Mouse (Mus musculus) hindbrain, embryonic 15.5 days (tissue): Measurements from ENCODE around the gene Jade1. TPM values are rescaled to one million over a fixed set of nuclear protein-coding genes. Genes with fewer than 3 reads are reported as not detected.
A peak's percentile ranks its signal among the peaks of the same experiment; 100 is the strongest.

Experiments used
- ATAC-seq: fragments of 200-750 bp; cut with Nextera tagmentation; 2 replicates; pipeline ENCODE4 v1.8.0; 2017; ENCODE audit warnings: low read depth, moderate number of reproducible peaks, moderate TSS enrichment; ENCODE audit not compliant: low FRiP score
- H3K27ac ChIP-seq: fragments of 300-500 bp; sonication (generic); replicated peaks from 2 replicates; pipeline ENCODE4 v1.5.1; 2015; ENCODE audit warnings: mild to moderate bottlenecking, inconsistent platforms
- H3K27me3 ChIP-seq: fragments of 300-500 bp; sonication (generic); 2 replicates; pipeline ENCODE4 v1.6.1; 2015; ENCODE audit warnings: control low read depth, inconsistent platforms
- H3K36me3 ChIP-seq: fragments of 300-500 bp; sonication (generic); 2 replicates; pipeline ENCODE4 v1.6.1; 2015; ENCODE audit warnings: control low read depth, inconsistent platforms
- H3K4me1 ChIP-seq: fragments of 300-500 bp; sonication (generic); replicated peaks from 2 replicates; pipeline ENCODE4 v1.6.1; 2015; ENCODE audit warnings: control low read depth, inconsistent platforms
- H3K4me2 ChIP-seq: fragments of 300-500 bp; sonication (generic); 2 replicates; pipeline ENCODE4 v1.6.1; 2015; ENCODE audit warnings: moderate library complexity, mild to moderate bottlenecking, inconsistent platforms
- H3K4me3 ChIP-seq: fragments of 300-500 bp; sonication (generic); 2 replicates; pipeline ENCODE4 v1.5.1; 2015; ENCODE audit warnings: mild to moderate bottlenecking, inconsistent platforms
- H3K9ac ChIP-seq: fragments of 300-500 bp; sonication (generic); 2 replicates; pipeline ENCODE4 v1.6.1; 2015; ENCODE audit warnings: inconsistent platforms
- H3K9me3 ChIP-seq: fragments of 300-500 bp; sonication (generic); 2 replicates; pipeline ENCODE4 v1.6.1; 2016; ENCODE audit warnings: control low read depth, inconsistent platforms
- WGBS: fragments of 180-500 bp; shearing (Covaris S2); methylation state at CpG from one replicate; pipeline ENCODE4 v1.1.7; 2015; 5-methylcytosine and 5-hydroxymethylcytosine counted together
- polyA plus RNA-seq: library from polyadenylated mRNA; unstranded; fragments of >200 nt; fragmentation: Nextera tagmentation; extraction: Ambion mirVana; gene quantifications from 2 replicates; pipeline ENCODE4 v1.2.1, GENCODE M21; 2015

The Jade1 gene
- 14.2 and 15.7 TPM in 2 replicates for polyA plus RNA-seq

- Histone ChIP-seq H3K4me2 (no peak within 1 kb of the TSS), H3K27me3 (no peaks in the 10 kb centered on the region), H3K4me3 (no peak within 1 kb of the TSS), H3K9me3 (no peaks in the 10 kb centered on the region), H3K9ac (no peak within 1 kb of the TSS), H3K27ac (no peak within 1 kb of the TSS), H3K4me1 (no peaks in the 10 kb centered on the region), H3K36me3 (no peaks in the 10 kb centered on the region)
- ATAC-seq, result no peak
- WGBS, result 96% methylated on average over 36 of the region's 36 CpGs
Observed at GRCm38 (mm10) chr3:41555491-41556381, at the start of gene Jade1. Gene Jade1, plus strand, starts transcription at chr3:41555731.

GRCm38 (mm10) chr3:41509441-41509840, 46.1 kb upstream of the Jade1 start:
- ATAC-seq, result no peak
- no peak overlapping the region for H3K4me3 ChIP-seq
- no peaks in the 10 kb centered on the region for H3K27me3 ChIP-seq
- no peak overlapping the region for H3K9ac ChIP-seq
- no peaks in the 10 kb centered on the region for H3K4me1 ChIP-seq
- H3K4me2 ChIP-seq, result no peak overlapping the region
- no peaks in the 10 kb centered on the region for H3K9me3 ChIP-seq
- H3K36me3 ChIP-seq, result no peaks in the 10 kb centered on the region
- H3K27ac ChIP-seq, result no peak overlapping the region
- 88% methylated on average over 2 of the region's 2 CpGs for WGBS

- no peaks in the 10 kb centered on the region for H3K9me3 ChIP-seq
- no peak overlapping the region for H3K27ac ChIP-seq
- H3K36me3 ChIP-seq, result no peaks in the 10 kb centered on the region
- WGBS, result 53% methylated on average over 9 of the region's 9 CpGs
- H3K9ac ChIP-seq, result no peak overlapping the region
- H3K4me3 ChIP-seq, result no peak overlapping the region
- H3K27me3 ChIP-seq, result no peaks in the 10 kb centered on the region
- no peaks in the 10 kb centered on the region for H3K4me1 ChIP-seq
- no peak for ATAC-seq
- no peak overlapping the region for H3K4me2 ChIP-seq
Observed at GRCm38 (mm10) chr3:41510191-41510590, 45.3 kb upstream of the Jade1 start.

GRCm38 (mm10) chr3:41510750-41511149, 44.8 kb upstream of the Jade1 start:
- Histone ChIP-seq H3K9me3 (no peaks in the 10 kb centered on the region), H3K4me3 (no peak overlapping the region), H3K36me3 (no peaks in the 10 kb centered on the region), H3K27ac (no peak overlapping the region), H3K9ac (no peak overlapping the region), H3K4me1 (no peaks in the 10 kb centered on the region), H3K4me2 (no peak overlapping the region), H3K27me3 (no peaks in the 10 kb centered on the region)
- WGBS, result 65% methylated on average over 7 of the region's 7 CpGs
- ATAC-seq, result no peak

- no peak overlapping the region for H3K9ac ChIP-seq
- no peaks in the 10 kb centered on the region for H3K27me3 ChIP-seq
- H3K4me1 ChIP-seq, result no peaks in the 10 kb centered on the region
- 83% methylated on average over 5 of the region's 5 CpGs for WGBS
- no peak overlapping the region for H3K4me3 ChIP-seq
- no peaks in the 10 kb centered on the region for H3K9me3 ChIP-seq
- no peak for ATAC-seq
- no peak overlapping the region for H3K27ac ChIP-seq
- H3K36me3 ChIP-seq, result no peaks in the 10 kb centered on the region
- H3K4me2 ChIP-seq, result no peak overlapping the region
Observed at GRCm38 (mm10) chr3:41514003-41514402, 41.5 kb upstream of the Jade1 start.

GRCm38 (mm10) chr3:41514683-41515305, 40.7 kb upstream of the Jade1 start:
- no peaks in the 10 kb centered on the region for H3K36me3 ChIP-seq
- ATAC-seq, result no peak
- WGBS, result 91% methylated on average over 11 of the region's 11 CpGs
- H3K4me1 ChIP-seq, result no peaks in the 10 kb centered on the region
- H3K9me3 ChIP-seq, result no peaks in the 10 kb centered on the region
- no peaks in the 10 kb centered on the region for H3K27me3 ChIP-seq
- H3K4me2 ChIP-seq, result no peak overlapping the region
- H3K9ac ChIP-seq, result no peak overlapping the region
- H3K27ac ChIP-seq, result no peak overlapping the region
- H3K4me3 ChIP-seq, result no peak overlapping the region

- ATAC-seq, result 0 out of 2 replicates have a peak, but pooled peaks have one; percentile 30
- Histone ChIP-seq H3K9me3 (no peaks in the 10 kb centered on the region), H3K4me3 (no peak overlapping the region), H3K27me3 (no peaks in the 10 kb centered on the region), H3K27ac (no peak overlapping the region), H3K4me2 (no peak overlapping the region), H3K4me1 (no peaks in the 10 kb centered on the region), H3K9ac (no peak overlapping the region), H3K36me3 (no peaks in the 10 kb centered on the region)
- WGBS, result 80% methylated on average over 8 of the region's 8 CpGs
Observed at GRCm38 (mm10) chr3:41516961-41517518, 38.5 kb upstream of the Jade1 start.

- Histone ChIP-seq H3K36me3 (no peaks in the 10 kb centered on the region), H3K4me2 (no peak overlapping the region), H3K27ac (no peak overlapping the region), H3K27me3 (no peaks in the 10 kb centered on the region), H3K4me3 (no peak overlapping the region), H3K9ac (no peak overlapping the region), H3K4me1 (no peaks in the 10 kb centered on the region), H3K9me3 (no peaks in the 10 kb centered on the region)
- no peak for ATAC-seq
- WGBS, result 88% methylated on average over 4 of the region's 4 CpGs
Observed at GRCm38 (mm10) chr3:41520925-41521324, 34.6 kb upstream of the Jade1 start.

GRCm38 (mm10) chr3:41521733-41522132, 33.8 kb upstream of the Jade1 start:
- H3K4me1 ChIP-seq, result no peaks in the 10 kb centered on the region
- no peaks in the 10 kb centered on the region for H3K9me3 ChIP-seq
- H3K4me2 ChIP-seq, result no peak overlapping the region
- no peak for ATAC-seq
- no peak overlapping the region for H3K27ac ChIP-seq
- no peak overlapping the region for H3K4me3 ChIP-seq
- WGBS, result 60% methylated on average over 3 of the region's 3 CpGs
- no peaks in the 10 kb centered on the region for H3K36me3 ChIP-seq
- H3K27me3 ChIP-seq, result no peaks in the 10 kb centered on the region
- H3K9ac ChIP-seq, result no peak overlapping the region

GRCm38 (mm10) chr3:41522226-41523005, 33.1 kb upstream of the Jade1 start:
- ATAC-seq, result no peak
- H3K4me3 ChIP-seq, result no peak overlapping the region
- H3K9ac ChIP-seq, result no peak overlapping the region
- no peaks in the 10 kb centered on the region for H3K36me3 ChIP-seq
- no peak overlapping the region for H3K4me2 ChIP-seq
- WGBS, result 53% methylated on average over 18 of the region's 18 CpGs
- no peak overlapping the region for H3K27ac ChIP-seq
- H3K4me1 ChIP-seq, result no peaks in the 10 kb centered on the region
- H3K27me3 ChIP-seq, result no peaks in the 10 kb centered on the region
- no peaks in the 10 kb centered on the region for H3K9me3 ChIP-seq

- no peak overlapping the region for H3K27ac ChIP-seq
- 66% methylated on average over 2 of the region's 2 CpGs for WGBS
- no peaks in the 10 kb centered on the region for H3K9me3 ChIP-seq
- no peaks in the 10 kb centered on the region for H3K36me3 ChIP-seq
- no peak for ATAC-seq
- no peak overlapping the region for H3K4me2 ChIP-seq
- no peak overlapping the region for H3K4me3 ChIP-seq
- H3K4me1 ChIP-seq, result no peaks in the 10 kb centered on the region
- H3K27me3 ChIP-seq, result no peaks in the 10 kb centered on the region
- H3K9ac ChIP-seq, result no peak overlapping the region
Observed at GRCm38 (mm10) chr3:41523006-41523375, 32.5 kb upstream of the Jade1 start.

- Histone ChIP-seq H3K4me3 (no peak overlapping the region), H3K4me2 (no peak overlapping the region), H3K27me3 (no peaks in the 10 kb centered on the region), H3K9ac (no peak overlapping the region), H3K27ac (no peak overlapping the region), H3K4me1 (no peaks in the 10 kb centered on the region), H3K9me3 (no peaks in the 10 kb centered on the region), H3K36me3 (no peaks in the 10 kb centered on the region)
- WGBS, result 94% methylated on average over 4 of the region's 4 CpGs
- no peak for ATAC-seq
Observed at GRCm38 (mm10) chr3:41523460-41523859, 32.1 kb upstream of the Jade1 start.
